Mouse (Mus musculus) embryonic facial prominence, embryonic 13.5 days (tissue): Measurements from ENCODE around the gene Nav2. TPM values are rescaled to one million over a fixed set of nuclear protein-coding genes. Genes with fewer than 3 reads are reported as not detected.

Source experiments
- ATAC-seq: fragments of 200-750 bp; cut with Nextera tagmentation; 2 replicates; pipeline ENCODE4 v1.8.0; 2017; ENCODE audit warnings: low read depth; ENCODE audit not compliant: insufficient number of reproducible peaks, insufficient read depth, low FRiP score, low TSS enrichment
- H3K27ac ChIP-seq: fragments of 300-500 bp; sonication (generic); 2 replicates; pipeline ENCODE4 v1.5.1; 2015; ENCODE audit warnings: moderate library complexity, mild to moderate bottlenecking, inconsistent platforms
- H3K27me3 ChIP-seq: fragments of 300-500 bp; sonication (generic); 2 replicates; pipeline ENCODE4 v1.6.1; 2015; ENCODE audit warnings: mild to moderate bottlenecking, inconsistent platforms
- H3K36me3 ChIP-seq: fragments of 300-500 bp; sonication (generic); 2 replicates; pipeline ENCODE4 v1.6.1; 2015; ENCODE audit warnings: mild to moderate bottlenecking, inconsistent platforms
- H3K4me1 ChIP-seq: fragments of 300-500 bp; sonication (generic); 2 replicates; pipeline ENCODE4 v1.6.1; 2015; ENCODE audit warnings: inconsistent platforms
- H3K4me2 ChIP-seq: fragments of 300-500 bp; sonication (generic); 2 replicates; pipeline ENCODE4 v1.6.1; 2015; ENCODE audit warnings: moderate library complexity, mild to moderate bottlenecking, inconsistent platforms
- H3K4me3 ChIP-seq: fragments of 300-500 bp; sonication (generic); 2 replicates; pipeline ENCODE4 v1.5.1; 2015; ENCODE audit warnings: mild to moderate bottlenecking, inconsistent platforms
- H3K9ac ChIP-seq: fragments of 300-500 bp; sonication (generic); 2 replicates; pipeline ENCODE4 v1.6.1; 2015; ENCODE audit warnings: mild to moderate bottlenecking, inconsistent platforms
- H3K9me3 ChIP-seq: fragments of 300-500 bp; sonication (generic); 2 replicates; pipeline ENCODE4 v1.6.1; 2016; ENCODE audit warnings: inconsistent platforms
- WGBS: fragments of 180-500 bp; shearing (Covaris S2); methylation state at CpG from one replicate; pipeline ENCODE4 v1.1.7; 2015; ENCODE audit warnings: mixed read lengths; 5-methylcytosine and 5-hydroxymethylcytosine counted together
- polyA plus RNA-seq: library from polyadenylated mRNA; unstranded; fragments of >200 nt; fragmentation: Nextera tagmentation; extraction: Ambion mirVana; gene quantifications from 2 replicates; pipeline ENCODE4 v1.2.1, GENCODE M21; 2015

Nav2 gene
- polyA plus RNA-seq, 1 experiment from 2014 or later: 22.1 TPM

DNA sequence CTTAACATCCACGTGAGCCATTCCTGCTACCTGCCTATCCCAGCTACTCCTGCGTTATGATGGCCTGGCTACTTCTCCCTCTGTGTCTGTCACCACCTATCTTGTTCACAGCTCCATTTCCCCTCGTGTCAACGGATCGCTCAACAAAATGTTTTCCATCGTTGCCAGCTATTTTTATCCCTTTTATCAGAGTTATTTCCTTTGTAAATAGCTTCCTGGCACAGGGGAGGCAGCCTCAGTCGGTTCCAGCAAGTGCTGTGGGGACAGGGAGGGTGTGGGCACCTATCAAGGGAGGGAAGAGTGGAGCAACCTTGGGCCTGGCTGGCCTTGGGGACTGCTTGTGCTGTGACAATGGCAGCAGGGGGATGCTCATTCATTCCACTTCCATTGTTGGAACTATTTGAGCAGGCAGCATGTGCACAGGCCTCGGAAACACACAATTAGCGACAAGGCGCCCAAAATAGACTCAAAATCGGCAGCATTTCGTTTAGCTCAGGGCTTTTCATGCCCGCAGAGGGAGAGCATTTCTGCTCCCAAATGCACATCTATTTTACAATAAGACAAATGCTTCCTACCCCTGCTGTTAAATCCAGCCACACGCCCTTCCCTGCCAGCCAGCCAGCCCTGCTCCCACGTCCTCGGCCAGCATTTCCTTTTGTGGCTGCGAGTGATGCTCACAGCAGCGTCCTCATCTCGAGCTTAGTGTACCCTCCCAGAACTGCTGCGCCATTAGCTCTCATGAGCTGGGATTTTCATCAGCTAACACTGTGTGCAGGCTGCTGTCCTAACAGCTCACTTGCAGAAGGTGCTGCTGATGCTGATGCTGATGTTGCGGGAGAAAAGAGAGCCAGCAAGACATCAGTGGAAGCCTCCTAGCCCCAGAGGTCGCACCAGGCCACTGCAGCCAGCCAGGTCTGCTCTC is 237.5 kb downstream of the Nav2 start:
- Histone ChIP-seq H3K4me1 (peaks cover 8% of the 10 kb centered on the region), H3K4me2 (no peak overlapping the region), H3K4me3 (no peak overlapping the region), H3K27me3 (no peaks in the 10 kb centered on the region), H3K9ac (no peak overlapping the region), H3K27ac (no peak overlapping the region), H3K9me3 (no peaks in the 10 kb centered on the region), H3K36me3 (no peaks in the 10 kb centered on the region)
- ATAC-seq: no peak
- WGBS: 58% methylated on average over 22 of the region's 22 CpGs

DNA sequence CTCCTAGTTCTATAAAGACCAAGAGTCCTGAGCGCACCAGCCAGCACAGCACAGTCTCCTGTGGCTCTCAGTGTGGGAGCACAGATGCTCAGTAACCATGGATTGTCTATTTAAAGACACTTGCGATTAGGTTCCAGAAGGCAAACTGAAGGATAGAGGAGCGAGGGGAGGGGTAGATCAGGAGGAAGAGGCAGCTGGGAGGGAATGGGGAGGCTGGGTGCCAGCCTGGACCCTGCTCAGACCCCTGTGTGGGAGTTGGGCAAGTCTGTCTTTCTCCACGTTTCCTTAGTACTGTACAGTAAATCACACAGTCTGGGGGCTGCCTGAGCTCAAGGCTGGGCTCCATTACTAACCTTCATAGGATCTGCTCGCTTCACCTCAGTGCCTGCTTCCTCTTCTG is 243.8 kb downstream of the Nav2 start:
- no peaks in the 10 kb centered on the region for H3K36me3 ChIP-seq
- H3K4me3 ChIP-seq: no peak overlapping the region
- ATAC-seq: no peak
- peaks cover 6% of the 10 kb centered on the region; the same call in 1 of the 2 replicates for H3K9me3 ChIP-seq
- H3K27me3 ChIP-seq: no peaks in the 10 kb centered on the region
- H3K4me1 ChIP-seq: no peaks in the 10 kb centered on the region
- no peak overlapping the region for H3K27ac ChIP-seq
- H3K9ac ChIP-seq: no peak overlapping the region
- 71% methylated on average over 5 of the region's 5 CpGs for WGBS
- no peak overlapping the region for H3K4me2 ChIP-seq

DNA sequence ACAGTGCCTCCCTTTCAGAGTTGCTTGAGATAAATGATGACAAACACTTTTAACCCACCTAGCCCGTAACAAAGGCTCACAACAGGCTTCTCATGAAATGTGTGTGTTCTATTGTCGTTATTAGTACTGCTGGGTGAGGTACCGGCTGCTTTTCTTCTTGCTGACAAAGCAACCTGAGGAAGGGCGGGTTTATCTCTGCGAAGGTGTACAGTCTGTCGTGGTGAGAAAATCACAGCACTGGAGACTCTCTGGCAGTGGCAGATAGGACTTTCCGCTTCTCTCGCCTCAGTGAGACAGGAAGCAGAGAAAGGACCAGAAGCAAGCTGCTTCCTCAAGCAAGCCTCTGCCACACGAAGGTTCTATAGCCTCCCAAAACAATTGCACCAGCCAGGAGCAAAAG is 244.2 kb downstream of the Nav2 start:
- ATAC-seq: no peak
- H3K36me3 ChIP-seq: no peaks in the 10 kb centered on the region
- H3K27ac ChIP-seq: no peak overlapping the region
- H3K27me3 ChIP-seq: no peaks in the 10 kb centered on the region
- WGBS: 75% methylated on average over 9 of the region's 9 CpGs
- no peak overlapping the region for H3K4me3 ChIP-seq
- H3K4me2 ChIP-seq: no peak overlapping the region
- H3K9ac ChIP-seq: no peak overlapping the region
- H3K4me1 ChIP-seq: no peaks in the 10 kb centered on the region
- H3K9me3 ChIP-seq: peaks cover 6% of the 10 kb centered on the region; the same call in 1 of the 2 replicates

DNA sequence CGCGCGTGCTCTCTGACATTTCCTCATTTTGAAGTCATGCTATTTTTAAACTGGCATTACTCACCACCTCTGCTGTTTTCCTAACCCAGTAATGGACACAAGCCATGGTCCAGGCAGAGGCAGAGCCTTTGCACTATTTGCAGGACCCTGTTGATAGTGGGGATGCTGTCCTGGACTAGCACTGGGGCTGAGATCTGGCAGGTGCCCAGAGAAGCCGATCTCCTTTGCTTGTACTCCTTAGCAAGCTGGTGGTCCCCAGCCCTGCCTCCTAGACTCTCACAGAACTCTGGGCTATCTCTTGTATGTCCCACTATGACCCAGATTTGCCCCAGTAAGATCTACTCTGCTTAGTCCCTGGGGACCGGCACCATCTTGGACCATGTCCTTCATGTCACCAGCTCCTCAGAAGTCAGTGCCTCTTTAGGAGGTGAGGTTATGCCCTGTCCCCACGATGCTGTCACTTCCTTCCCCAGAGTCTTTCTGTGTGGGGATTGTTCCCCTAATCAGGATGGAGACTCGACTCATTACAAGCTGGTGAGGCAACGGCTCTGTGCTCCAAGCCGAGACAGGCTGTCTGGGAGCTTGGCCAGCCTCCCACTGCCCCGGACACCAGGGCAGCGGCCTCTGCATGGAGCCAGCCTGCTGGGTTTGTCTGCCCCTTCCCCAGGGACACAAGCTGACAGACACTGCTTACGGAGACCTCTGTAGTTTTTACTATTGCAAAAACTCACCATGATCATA is 250.3 kb downstream of the Nav2 start:
- Histone ChIP-seq H3K4me3 (no peak overlapping the region), H3K36me3 (no peaks in the 10 kb centered on the region), H3K9me3 (peaks cover 6% of the 10 kb centered on the region; the same call in 1 of the 2 replicates), H3K27me3 (no peaks in the 10 kb centered on the region), H3K4me1 (peaks cover 17% of the 10 kb centered on the region; the same call in 1 of the 2 replicates), H3K4me2 (no peak overlapping the region), H3K27ac (no peak overlapping the region), H3K9ac (no peak overlapping the region)
- no peak for ATAC-seq
- 71% methylated on average over 12 of the region's 12 CpGs for WGBS

DNA sequence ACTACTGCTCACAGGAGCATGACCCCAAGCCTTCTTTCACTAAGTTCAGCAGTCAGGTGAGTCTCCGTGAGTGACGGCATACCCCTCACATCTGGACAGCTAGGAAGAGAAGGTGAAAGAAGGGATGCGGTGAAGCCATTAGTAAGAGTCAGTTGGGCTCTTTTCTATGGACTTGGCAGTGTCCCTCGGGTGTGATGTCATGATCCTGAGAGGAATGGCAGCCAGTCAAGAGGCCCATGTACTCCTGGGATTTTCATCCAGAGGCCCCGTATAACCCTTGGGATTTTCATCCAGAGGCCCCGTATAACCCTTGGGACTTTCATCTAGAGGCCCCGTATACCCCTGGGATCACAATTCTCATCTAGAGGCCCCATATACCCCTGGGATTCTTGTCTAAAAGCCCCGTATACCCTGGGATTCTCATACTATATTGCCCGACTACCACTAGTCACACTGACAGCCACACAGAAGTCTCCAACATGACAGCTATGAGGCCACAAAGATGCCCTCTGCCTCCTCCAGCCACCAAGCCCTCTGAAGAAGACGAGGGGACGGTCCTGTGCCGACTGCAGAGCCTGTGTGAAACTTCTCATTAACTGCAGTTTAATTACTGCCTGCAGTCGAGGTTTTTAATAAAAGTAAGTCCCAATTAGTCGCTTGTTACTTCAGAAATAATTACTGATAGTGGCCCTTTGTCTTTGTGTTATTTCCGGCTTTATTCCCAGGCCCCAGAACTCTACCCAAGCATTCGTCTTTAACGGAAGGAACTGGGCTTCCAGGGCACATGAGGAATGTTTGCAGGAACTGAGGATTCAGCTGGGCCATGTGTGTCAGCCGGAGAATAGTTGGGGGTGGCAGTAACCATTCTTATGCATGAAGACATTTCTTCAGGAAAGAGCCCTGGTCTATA is 251.4 kb downstream of the Nav2 start:
- Histone ChIP-seq H3K4me1 (peaks cover 24% of the 10 kb centered on the region; the same call in 1 of the 2 replicates), H3K4me2 (no peak overlapping the region), H3K27me3 (no peaks in the 10 kb centered on the region), H3K4me3 (no peak overlapping the region), H3K36me3 (no peaks in the 10 kb centered on the region), H3K27ac (no peak overlapping the region), H3K9me3 (peaks cover 6% of the 10 kb centered on the region; the same call in 1 of the 2 replicates), H3K9ac (no peak overlapping the region)
- ATAC-seq: no peak
- WGBS: 79% methylated on average over 18 of the region's 18 CpGs

DNA sequence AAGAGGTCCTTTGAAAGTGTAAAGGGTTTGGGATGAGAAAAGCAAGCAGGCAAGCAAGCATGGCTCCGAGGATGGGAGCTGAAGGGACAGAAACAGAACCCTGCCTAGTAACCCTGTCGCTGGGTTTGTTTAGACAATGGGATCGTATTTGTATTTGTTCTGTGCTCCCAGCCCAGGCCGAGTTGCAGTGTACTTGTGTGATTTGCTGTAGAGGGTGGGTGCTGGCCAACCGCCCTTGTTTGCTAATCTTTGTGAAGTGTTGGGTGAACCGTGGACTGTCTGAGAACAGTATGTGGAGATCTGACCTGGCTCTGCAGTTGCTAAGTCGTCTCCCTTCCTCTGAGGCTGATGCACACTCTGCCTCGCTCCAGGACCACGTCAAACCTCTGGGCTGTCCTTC is 253.6 kb downstream of the Nav2 start:
- no peak for ATAC-seq
- Histone ChIP-seq H3K4me3 (no peak overlapping the region), H3K27ac (no peak overlapping the region), H3K9ac (no peak overlapping the region), H3K4me1 (peaks cover 29% of the 10 kb centered on the region), H3K27me3 (no peaks in the 10 kb centered on the region), H3K36me3 (no peaks in the 10 kb centered on the region), H3K9me3 (no peaks in the 10 kb centered on the region), H3K4me2 (no peak overlapping the region)
- 54% methylated on average over 9 of the region's 9 CpGs for WGBS

DNA sequence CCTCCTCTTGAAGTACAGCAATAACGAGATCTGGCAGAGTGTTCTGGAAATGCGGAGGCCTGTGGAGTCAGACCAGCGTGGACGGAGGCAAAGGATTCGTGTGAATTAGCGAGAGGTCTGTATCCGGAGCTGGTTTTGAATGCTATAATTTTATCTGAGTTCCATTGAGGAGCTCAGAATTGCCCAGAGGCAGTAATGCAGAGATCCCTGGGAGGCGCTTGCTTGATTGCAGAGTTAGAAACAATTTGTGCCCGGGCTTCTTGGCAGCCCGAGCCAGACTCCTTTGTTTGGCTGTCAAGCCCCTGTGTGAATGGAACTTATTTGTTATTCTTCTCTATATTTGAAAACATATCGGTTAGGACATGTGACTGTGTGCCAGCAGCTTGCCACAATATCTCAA is 255.3 kb downstream of the Nav2 start:
- Histone ChIP-seq H3K27ac (peak overlapping the region; percentile 16; the same call in 1 of the 2 replicates), H3K36me3 (no peaks in the 10 kb centered on the region), H3K4me2 (no peak overlapping the region), H3K9ac (0 out of 2 replicates have a peak overlapping the region, but pooled peaks have one; percentile 3), H3K27me3 (no peaks in the 10 kb centered on the region), H3K9me3 (no peaks in the 10 kb centered on the region), H3K4me1 (peaks cover 29% of the 10 kb centered on the region), H3K4me3 (no peak overlapping the region)
- no peak for ATAC-seq
- 40% methylated on average over 11 of the region's 11 CpGs for WGBS

DNA sequence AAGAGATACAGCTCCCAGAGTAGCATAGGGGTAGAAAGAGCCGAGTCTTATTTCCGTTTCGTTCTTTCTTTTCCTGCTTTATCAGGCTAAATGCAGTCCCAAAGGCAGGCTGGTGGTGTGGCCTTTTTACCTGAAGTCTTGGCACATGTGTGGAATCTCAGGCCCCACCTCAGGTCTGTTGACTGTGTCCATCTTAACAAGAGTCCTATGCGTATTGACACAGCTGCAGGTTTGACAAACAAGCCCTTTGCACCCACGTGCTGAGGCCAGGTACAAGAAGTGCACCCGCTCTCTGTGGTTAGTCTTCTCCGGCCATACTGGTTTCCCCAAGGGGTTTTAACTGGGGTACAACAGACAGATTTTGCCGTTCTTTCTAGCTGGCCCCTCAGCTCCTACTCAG is 256.4 kb downstream of the Nav2 start:
- no peak for ATAC-seq
- H3K4me1 ChIP-seq: peaks cover 29% of the 10 kb centered on the region
- H3K9ac ChIP-seq: no peak overlapping the region
- H3K4me2 ChIP-seq: no peak overlapping the region
- no peaks in the 10 kb centered on the region for H3K27me3 ChIP-seq
- WGBS: 89% methylated on average over 8 of the region's 8 CpGs
- no peaks in the 10 kb centered on the region for H3K9me3 ChIP-seq
- no peak overlapping the region for H3K27ac ChIP-seq
- no peaks in the 10 kb centered on the region for H3K36me3 ChIP-seq
- H3K4me3 ChIP-seq: no peak overlapping the region

DNA sequence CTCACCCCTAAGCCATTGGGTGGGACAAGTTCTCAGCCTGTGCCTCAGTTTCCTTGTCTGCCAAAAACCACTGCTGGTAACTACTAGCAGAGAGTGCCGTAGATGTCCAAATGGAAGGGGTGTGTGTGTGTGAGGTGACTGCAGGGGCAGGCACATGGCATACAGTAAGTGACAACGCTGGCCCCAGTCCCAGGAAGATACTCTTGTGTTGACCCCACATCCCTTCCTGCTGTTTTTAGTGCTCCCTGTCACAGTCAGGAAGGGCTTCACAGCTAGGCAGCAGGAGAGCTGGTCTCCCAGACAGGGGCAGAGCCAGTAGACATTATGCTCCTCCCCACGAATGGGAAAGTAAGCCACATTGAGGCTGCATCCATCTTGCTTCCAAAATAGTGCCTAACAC is 264.4 kb downstream of the Nav2 start:
- Histone ChIP-seq H3K27me3 (no peaks in the 10 kb centered on the region), H3K9ac (no peak overlapping the region), H3K4me3 (no peak overlapping the region), H3K4me2 (no peak overlapping the region), H3K36me3 (no peaks in the 10 kb centered on the region), H3K9me3 (no peaks in the 10 kb centered on the region), H3K27ac (no peak overlapping the region), H3K4me1 (no peaks in the 10 kb centered on the region)
- WGBS: 76% methylated on average over 3 of the region's 3 CpGs
- no peak for ATAC-seq

DNA sequence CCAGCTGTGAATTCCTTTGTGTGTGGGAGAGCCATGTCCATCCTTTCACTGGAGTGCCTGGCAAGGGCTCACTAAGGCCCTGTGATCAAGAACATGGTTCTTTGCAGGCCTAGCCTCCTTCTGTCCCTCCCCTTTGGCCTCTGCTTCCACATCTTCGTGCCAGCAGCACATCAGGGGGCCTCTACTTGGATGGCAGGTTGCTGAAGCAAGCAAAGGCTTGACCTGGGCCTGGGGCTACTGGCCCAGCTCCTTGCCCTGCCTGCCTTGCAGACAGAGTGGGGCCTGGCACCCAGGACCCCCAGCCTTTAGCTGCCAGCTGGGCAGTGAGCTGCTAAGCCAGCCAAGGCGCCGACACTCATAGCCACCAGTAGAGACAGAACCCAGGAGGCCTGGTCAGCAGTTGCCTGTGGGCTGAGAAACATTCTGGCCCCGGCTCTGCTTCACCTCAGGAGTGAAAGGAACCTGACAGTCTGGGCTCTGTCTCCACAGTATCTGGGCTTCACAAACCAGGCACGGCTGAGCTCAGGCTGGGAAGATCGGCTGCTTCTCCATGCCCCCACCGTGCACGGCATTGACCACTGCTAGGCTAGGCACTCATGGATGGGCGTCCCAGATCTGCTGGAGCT is 267.4 kb downstream of the Nav2 start:
- Histone ChIP-seq H3K9me3 (no peaks in the 10 kb centered on the region), H3K4me3 (no peak overlapping the region), H3K9ac (no peak overlapping the region), H3K4me2 (no peak overlapping the region), H3K36me3 (no peaks in the 10 kb centered on the region), H3K27ac (no peak overlapping the region), H3K4me1 (no peaks in the 10 kb centered on the region), H3K27me3 (no peaks in the 10 kb centered on the region)
- ATAC-seq: no peak
- WGBS: 81% methylated on average over 9 of the region's 9 CpGs
